Mouse (Mus musculus) hindbrain, embryonic 15.5 days (tissue): ENCODE measurements around the gene Egfl7. TPM values are rescaled to one million over a fixed set of nuclear protein-coding genes. Genes with fewer than 3 reads are reported as not detected.

Source experiments
- ATAC-seq: fragments of 200-750 bp; cut with Nextera tagmentation; 2 replicates; pipeline ENCODE4 v1.8.0; 2017; ENCODE audit warnings: low read depth, moderate number of reproducible peaks, moderate TSS enrichment; ENCODE audit not compliant: low FRiP score
- H3K27ac ChIP-seq: fragments of 300-500 bp; sonication (generic); replicated peaks from 2 replicates; pipeline ENCODE4 v1.5.1; 2015; ENCODE audit warnings: mild to moderate bottlenecking, inconsistent platforms
- H3K27me3 ChIP-seq: fragments of 300-500 bp; sonication (generic); 2 replicates; pipeline ENCODE4 v1.6.1; 2015; ENCODE audit warnings: control low read depth, inconsistent platforms
- H3K36me3 ChIP-seq: fragments of 300-500 bp; sonication (generic); 2 replicates; pipeline ENCODE4 v1.6.1; 2015; ENCODE audit warnings: control low read depth, inconsistent platforms
- H3K4me1 ChIP-seq: fragments of 300-500 bp; sonication (generic); replicated peaks from 2 replicates; pipeline ENCODE4 v1.6.1; 2015; ENCODE audit warnings: control low read depth, inconsistent platforms
- H3K4me2 ChIP-seq: fragments of 300-500 bp; sonication (generic); 2 replicates; pipeline ENCODE4 v1.6.1; 2015; ENCODE audit warnings: moderate library complexity, mild to moderate bottlenecking, inconsistent platforms
- H3K4me3 ChIP-seq: fragments of 300-500 bp; sonication (generic); 2 replicates; pipeline ENCODE4 v1.5.1; 2015; ENCODE audit warnings: mild to moderate bottlenecking, inconsistent platforms
- H3K9ac ChIP-seq: fragments of 300-500 bp; sonication (generic); 2 replicates; pipeline ENCODE4 v1.6.1; 2015; ENCODE audit warnings: inconsistent platforms
- H3K9me3 ChIP-seq: fragments of 300-500 bp; sonication (generic); 2 replicates; pipeline ENCODE4 v1.6.1; 2016; ENCODE audit warnings: control low read depth, inconsistent platforms
- WGBS: fragments of 180-500 bp; shearing (Covaris S2); methylation state at CpG from one replicate; pipeline ENCODE4 v1.1.7; 2015; 5-methylcytosine and 5-hydroxymethylcytosine counted together
- microRNA counts: library from miRNA; unstranded; fragments of <30 nt; microRNA quantifications from one replicate; lab custom pipeline; 2016
- microRNA-seq: library from miRNA; unstranded; fragments of <30 nt; microRNA quantifications from one replicate; pipeline ENCODE4, GENCODE M21; 2016
- polyA plus RNA-seq: library from polyadenylated mRNA; unstranded; fragments of >200 nt; fragmentation: Nextera tagmentation; extraction: Ambion mirVana; gene quantifications from 2 replicates; pipeline ENCODE4 v1.2.1, GENCODE M21; 2015

The Egfl7 gene
- polyA plus RNA-seq, 1 experiment from 2014 or later, result 70.7 TPM

- Histone ChIP-seq H3K27me3 (no peaks in the 10 kb centered on the region), H3K36me3 (peaks cover 31% of the 10 kb centered on the region), H3K9me3 (no peaks in the 10 kb centered on the region), H3K9ac (no peak overlapping the region), H3K4me3 (no peak overlapping the region), H3K4me2 (peak overlapping the region; percentile 78; the same call in 1 of the 2 replicates), H3K27ac (no peak overlapping the region), H3K4me1 (peaks cover 66% of the 10 kb centered on the region)
- ATAC-seq, result no peak
- WGBS, result 83% methylated on average over 4 of the region's 4 CpGs
These were observed 57.6 kb downstream of the Egfl7 start for GRCm38 (mm10) chr2:26637316-26637932.

DNA sequence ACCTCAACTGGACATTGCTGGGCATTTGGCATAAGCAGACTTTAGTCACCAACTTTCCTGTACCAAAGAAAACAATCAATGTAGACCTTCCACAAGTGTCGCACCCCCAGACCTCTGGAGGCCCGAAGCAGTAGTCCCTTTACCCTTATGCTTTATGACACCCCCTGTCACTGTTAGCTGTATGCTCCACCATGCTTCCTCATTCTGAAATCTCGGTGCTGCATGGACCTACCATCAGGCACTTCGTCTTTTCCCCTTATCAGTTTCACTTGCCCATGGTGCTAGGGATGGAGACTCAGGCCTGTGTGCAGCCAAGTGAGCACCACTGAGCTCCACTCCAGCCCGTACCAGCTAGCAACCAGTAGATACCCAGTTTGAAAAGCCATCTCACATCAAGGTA is 58.2 kb downstream of the Egfl7 start:
- peaks cover 31% of the 10 kb centered on the region for H3K36me3 ChIP-seq

GRCm38 (mm10) chr2:26638572-26638971 is 58.8 kb downstream of the Egfl7 start:
- Histone ChIP-seq H3K27ac (peak overlapping the region; percentile 48), H3K9me3 (no peaks in the 10 kb centered on the region), H3K27me3 (no peaks in the 10 kb centered on the region), H3K36me3 (peaks cover 31% of the 10 kb centered on the region), H3K9ac (peak overlapping the region; percentile 85), H3K4me3 (peak overlapping the region; percentile 79), H3K4me1 (peaks cover 56% of the 10 kb centered on the region), H3K4me2 (peak overlapping the region; percentile 78)
- no peak for ATAC-seq
- WGBS, result 68% methylated on average over 5 of the region's 5 CpGs

More for the DNA sequence above, 58.2 kb downstream of the Egfl7 start:
- no peaks in the 10 kb centered on the region for H3K9me3 ChIP-seq
- H3K9ac ChIP-seq, result peak overlapping the region; percentile 85; the same call in 1 of the 2 replicates
- ATAC-seq, result no peak
- peak overlapping the region; percentile 78 for H3K4me2 ChIP-seq
- H3K4me1 ChIP-seq, result peaks cover 60% of the 10 kb centered on the region
- H3K4me3 ChIP-seq, result peak overlapping the region; percentile 79
- no peak overlapping the region for H3K27ac ChIP-seq
- H3K27me3 ChIP-seq, result no peaks in the 10 kb centered on the region
- WGBS, result 85% methylated on average over 5 of the region's 5 CpGs

- H3K4me1 ChIP-seq, result peaks cover 51% of the 10 kb centered on the region
- H3K9me3 ChIP-seq, result no peaks in the 10 kb centered on the region
- H3K4me2 ChIP-seq, result peak overlapping the region; percentile 78
- peak overlapping the region; percentile 48 for H3K27ac ChIP-seq
- H3K36me3 ChIP-seq, result peaks cover 31% of the 10 kb centered on the region
- no peak for ATAC-seq
- H3K27me3 ChIP-seq, result no peaks in the 10 kb centered on the region
- H3K9ac ChIP-seq, result peak overlapping the region; percentile 85
- 9% methylated on average over 8 of the region's 8 CpGs for WGBS
- peak overlapping the region; percentile 79 for H3K4me3 ChIP-seq
These were observed 59.3 kb downstream of the Egfl7 start for GRCm38 (mm10) chr2:26639083-26639482.

DNA sequence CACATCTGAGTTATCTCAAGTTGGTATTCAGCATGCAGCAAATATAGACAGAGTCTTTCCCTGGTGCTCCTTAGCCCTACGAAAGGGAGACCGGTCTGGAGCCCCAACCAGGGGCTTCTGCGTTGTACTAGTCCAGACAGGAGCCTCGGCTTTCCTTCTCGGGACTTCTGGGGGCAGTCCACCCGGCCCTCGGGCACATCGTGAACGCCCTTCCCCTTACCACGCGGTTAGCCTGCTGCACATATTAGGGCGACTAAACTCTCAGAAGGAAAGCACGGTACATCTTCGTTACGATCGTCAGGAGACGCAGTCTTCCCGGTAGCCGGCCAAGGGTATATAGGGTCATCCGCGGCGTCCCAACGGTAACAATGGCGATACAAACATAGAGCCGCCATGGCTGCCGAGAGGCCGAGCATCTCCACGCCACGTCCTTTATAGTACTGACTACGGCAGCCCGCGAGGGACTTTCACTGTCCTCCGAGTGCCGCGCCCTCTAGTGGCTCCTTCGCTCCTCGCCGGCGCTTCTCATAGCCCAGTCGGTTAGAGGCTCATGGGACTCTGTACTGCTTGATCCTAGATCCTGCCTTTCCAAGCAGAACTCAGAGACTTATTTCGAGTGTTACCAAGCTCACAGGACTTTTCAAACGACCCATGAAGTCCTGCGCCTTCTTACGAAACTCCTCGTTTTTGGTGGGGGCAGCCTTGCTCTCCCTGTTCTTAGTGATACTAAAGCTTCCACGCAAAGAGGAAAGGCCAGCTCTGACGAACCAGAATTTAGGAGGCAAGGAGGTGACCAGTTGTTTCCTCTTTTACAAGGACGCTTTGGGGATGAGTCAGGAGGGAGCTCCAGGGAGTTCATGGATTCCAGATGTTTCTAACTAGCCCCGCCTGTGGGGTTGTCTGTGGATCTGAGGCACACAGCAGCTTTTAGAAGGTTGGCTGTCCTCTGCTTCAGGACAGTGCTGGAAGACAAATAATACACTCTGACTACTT is 60.3 kb downstream of the Egfl7 start:
- 4% methylated on average over 49 of the region's 49 CpGs for WGBS
- Histone ChIP-seq H3K4me2 (peak overlapping the region; percentile 78), H3K4me1 (peaks cover 40% of the 10 kb centered on the region), H3K9ac (peak overlapping the region; percentile 85), H3K4me3 (peak overlapping the region; percentile 79), H3K9me3 (no peaks in the 10 kb centered on the region), H3K27ac (peak overlapping the region; percentile 81), H3K27me3 (no peaks in the 10 kb centered on the region), H3K36me3 (peaks cover 30% of the 10 kb centered on the region)
- peak; percentile 79 for ATAC-seq

- no peak overlapping the region for H3K9ac ChIP-seq
- no peaks in the 10 kb centered on the region for H3K9me3 ChIP-seq
- ATAC-seq, result no peak
- H3K4me3 ChIP-seq, result no peak overlapping the region
- H3K36me3 ChIP-seq, result peaks cover 20% of the 10 kb centered on the region
- peaks cover 30% of the 10 kb centered on the region for H3K4me1 ChIP-seq
- H3K27ac ChIP-seq, result no peak overlapping the region
- H3K4me2 ChIP-seq, result no peak overlapping the region
- 87% methylated on average over 7 of the region's 7 CpGs for WGBS
- no peaks in the 10 kb centered on the region for H3K27me3 ChIP-seq
These were observed 61.3 kb downstream of the Egfl7 start for GRCm38 (mm10) chr2:26641006-26641647.

MicroRNAs within 50 kb of the gene (microRNA counts, 519-probe panel; counts per million panel counts)
- 4,220 counts per million, percentile 87 among the panel's probes with 10 or more counts for microRNA mmu-miR-126-3p (lab: Ali Mortazavi, UCI)
- microRNA mmu-miR-126-5p (lab: Ali Mortazavi, UCI), result 3,389 counts per million, percentile 69 among the panel's probes with 10 or more counts

Small RNA genes lying within 50 kb of the gene (microRNA-seq; reads per million reads assigned to microRNA genes)
- gene Mir126a, result 0.65 reads per million
- not detected for gene Mir126b

Other genes with a start within 250 kb of the Egfl7 start
- 28.3 and 32.6 TPM in 2 replicates for gene Dnlz, start 227.9 kb upstream of the Egfl7 start, polyA plus RNA-seq
- 1.5 and 3.2 TPM in 2 replicates for gene Card9, start 219.1 kb upstream of the Egfl7 start, polyA plus RNA-seq
- 30.6 and 40.5 TPM in 2 replicates for gene Snapc4, start 199.4 kb upstream of the Egfl7 start, polyA plus RNA-seq
- gene Entr1, start 190.7 kb upstream of the Egfl7 start, polyA plus RNA-seq, result 151 and 163 TPM in 2 replicates
- gene Pmpca, start 190.7 kb upstream of the Egfl7 start, polyA plus RNA-seq, result 90.0 and 91.9 TPM in 2 replicates
- gene Inpp5e, start 170.8 kb upstream of the Egfl7 start, polyA plus RNA-seq, result 25.9 and 26.1 TPM in 2 replicates
- 17.5 and 21.6 TPM in 2 replicates for gene Sec16a, start 134.8 kb upstream of the Egfl7 start, polyA plus RNA-seq
- gene Notch1, start 63.4 kb upstream of the Egfl7 start, polyA plus RNA-seq, result 16.3 and 18.2 TPM in 2 replicates
- not detected in 2 replicates for gene Gm20532, start 6.6 kb downstream of the Egfl7 start, polyA plus RNA-seq
- 6.1 and 6.6 TPM in 2 replicates for gene Agpat2, start 24.4 kb downstream of the Egfl7 start, polyA plus RNA-seq
- gene Fam69b, start 48.4 kb downstream of the Egfl7 start, polyA plus RNA-seq, result 138 and 152 TPM in 2 replicates
- gene Lcn4, start 91.3 kb downstream of the Egfl7 start, polyA plus RNA-seq, result not detected in 2 replicates